Mouse (Mus musculus): ENCODE measurements at regions not wholly inside any gene's neighbourhood (a gene's known extent, or its start where the extent isn't known, plus 50 kb on each side); places are given as distances from the start of the nearest gene placed in this dataset.

- Histone ChIP-seq H3K4me1 (replicated peaks; ENCODE audit: control insufficient read depth, insufficient read depth, low read length) (no peaks in the 10 kb centered on the region), H3K27ac (ENCODE audit: low read depth, low read length) (no peak overlapping the region), H3K4me2 (ENCODE audit: low read depth, low read length, severe bottlenecking) (no peak overlapping the region), H3K4me3 (ENCODE audit: low read depth, low read length) (no peak overlapping the region), H3K36me3 (ENCODE audit: control insufficient read depth, insufficient read depth, low read length) (no peaks in the 10 kb centered on the region), H3K27me3 (ENCODE audit: control insufficient read depth, insufficient read depth, low read length) (no peaks in the 10 kb centered on the region), H3K9ac (ENCODE audit: low read length) (no peak overlapping the region), H3K9me3 (ENCODE audit: control insufficient read depth, low read length) (no peaks in the 10 kb centered on the region)
- WGBS, result 86% methylated on average over 10 of the region's 10 CpGs
- DNase-seq (ENCODE audit: low spot score) (no peak), ATAC-seq (replicated peaks; ENCODE audit: low FRiP score) (no peak)
Measured at GRCm38 (mm10) chr14:46536002-46536762, 145.7 kb upstream of the Bmp4 start.

- Histone ChIP-seq H3K9me3 (ENCODE audit: control insufficient read depth, low read length) (no peaks in the 10 kb centered on the region), H3K27ac (ENCODE audit: low read depth, low read length) (no peak overlapping the region), H3K36me3 (ENCODE audit: control insufficient read depth, insufficient read depth, low read length) (no peaks in the 10 kb centered on the region), H3K4me2 (ENCODE audit: low read depth, low read length, severe bottlenecking) (no peak overlapping the region), H3K4me1 (replicated peaks; ENCODE audit: control insufficient read depth, insufficient read depth, low read length) (no peaks in the 10 kb centered on the region), H3K4me3 (ENCODE audit: low read depth, low read length) (no peak overlapping the region), H3K9ac (ENCODE audit: low read length) (no peak overlapping the region), H3K27me3 (ENCODE audit: control insufficient read depth, insufficient read depth, low read length) (no peaks in the 10 kb centered on the region)
- 77% methylated on average over 1 of the region's 1 CpGs for WGBS
- DNase-seq (ENCODE audit: low spot score) (no peak), ATAC-seq (replicated peaks; ENCODE audit: low FRiP score) (no peak)
Measured at GRCm38 (mm10) chr14:46532697-46533096, 142.2 kb upstream of the Bmp4 start.

- no peak overlapping the region for H3K4me2 ChIP-seq (ENCODE audit: low read depth, low read length, severe bottlenecking)
- no peak overlapping the region for H3K27ac ChIP-seq (ENCODE audit: low read depth, low read length)
- H3K27me3 ChIP-seq (ENCODE audit: control insufficient read depth, insufficient read depth, low read length), result no peaks in the 10 kb centered on the region
- DNase-seq (ENCODE audit: low spot score) (no peak), ATAC-seq (replicated peaks; ENCODE audit: low FRiP score) (no peak)
- H3K9ac ChIP-seq (ENCODE audit: low read length), result no peak overlapping the region
- H3K4me1 ChIP-seq (replicated peaks; ENCODE audit: control insufficient read depth, insufficient read depth, low read length), result no peaks in the 10 kb centered on the region
- no peaks in the 10 kb centered on the region for H3K9me3 ChIP-seq (ENCODE audit: control insufficient read depth, low read length)
- no peak overlapping the region for H3K4me3 ChIP-seq (ENCODE audit: low read depth, low read length)
- H3K36me3 ChIP-seq (ENCODE audit: control insufficient read depth, insufficient read depth, low read length), result no peaks in the 10 kb centered on the region
- 89% methylated on average over 6 of the region's 6 CpGs for whole genome bisulfite sequencing
Measured at GRCm38 (mm10) chr14:46530452-46530851, 140.0 kb upstream of the Bmp4 start.

- DNase-seq (ENCODE audit: low spot score) (no peak), ATAC-seq (replicated peaks; ENCODE audit: low FRiP score) (no peak)
- Histone ChIP-seq H3K4me3 (ENCODE audit: low read depth, low read length) (no peak overlapping the region), H3K9me3 (ENCODE audit: control insufficient read depth, low read length) (no peaks in the 10 kb centered on the region), H3K4me2 (ENCODE audit: low read depth, low read length, severe bottlenecking) (no peak overlapping the region), H3K27me3 (ENCODE audit: control insufficient read depth, insufficient read depth, low read length) (no peaks in the 10 kb centered on the region), H3K9ac (ENCODE audit: low read length) (no peak overlapping the region), H3K36me3 (ENCODE audit: control insufficient read depth, insufficient read depth, low read length) (no peaks in the 10 kb centered on the region), H3K27ac (ENCODE audit: low read depth, low read length) (no peak overlapping the region), H3K4me1 (replicated peaks; ENCODE audit: control insufficient read depth, insufficient read depth, low read length) (no peaks in the 10 kb centered on the region)
- 92% methylated on average over 5 of the region's 5 CpGs for WGBS
Measured at GRCm38 (mm10) chr14:46529086-46529715, 138.7 kb upstream of the Bmp4 start.

GRCm38 (mm10) chr14:46517258-46517657 is 126.8 kb upstream of the Bmp4 start:
- H3K9ac ChIP-seq (ENCODE audit: low read length), result no peak overlapping the region
- WGBS, result 58% methylated on average over 4 of the region's 4 CpGs
- H3K4me1 ChIP-seq (replicated peaks; ENCODE audit: control insufficient read depth, insufficient read depth, low read length), result no peaks in the 10 kb centered on the region
- H3K4me2 ChIP-seq (ENCODE audit: low read depth, low read length, severe bottlenecking), result no peak overlapping the region
- H3K36me3 ChIP-seq (ENCODE audit: control insufficient read depth, insufficient read depth, low read length), result no peaks in the 10 kb centered on the region
- DNase-seq (ENCODE audit: low spot score), result no peak
- H3K4me3 ChIP-seq (ENCODE audit: low read depth, low read length), result no peak overlapping the region
- no peak for ATAC-seq (replicated peaks; ENCODE audit: low FRiP score)
- H3K27me3 ChIP-seq (ENCODE audit: control insufficient read depth, insufficient read depth, low read length), result no peaks in the 10 kb centered on the region
- no peak overlapping the region for H3K27ac ChIP-seq (ENCODE audit: low read depth, low read length)
- no peaks in the 10 kb centered on the region for H3K9me3 ChIP-seq (ENCODE audit: control insufficient read depth, low read length)

GRCm38 (mm10) chr14:46516285-46516684 is 125.8 kb upstream of the Bmp4 start:
- Histone ChIP-seq H3K4me3 (ENCODE audit: low read depth, low read length) (no peak overlapping the region), H3K9ac (ENCODE audit: low read length) (no peak overlapping the region), H3K36me3 (ENCODE audit: control insufficient read depth, insufficient read depth, low read length) (no peaks in the 10 kb centered on the region), H3K27ac (ENCODE audit: low read depth, low read length) (no peak overlapping the region), H3K4me2 (ENCODE audit: low read depth, low read length, severe bottlenecking) (no peak overlapping the region), H3K27me3 (ENCODE audit: control insufficient read depth, insufficient read depth, low read length) (no peaks in the 10 kb centered on the region), H3K9me3 (ENCODE audit: control insufficient read depth, low read length) (no peaks in the 10 kb centered on the region), H3K4me1 (replicated peaks; ENCODE audit: control insufficient read depth, insufficient read depth, low read length) (no peaks in the 10 kb centered on the region)
- ATAC-seq (replicated peaks; ENCODE audit: low FRiP score), result no peak
- WGBS, result 92% methylated on average over 3 of the region's 3 CpGs
- DNase-seq (ENCODE audit: low spot score), result no peak

- no peak overlapping the region for H3K4me3 ChIP-seq (ENCODE audit: low read depth, low read length)
- DNase-seq (ENCODE audit: low spot score) (no peak), ATAC-seq (replicated peaks; ENCODE audit: low FRiP score) (no peak)
- no peaks in the 10 kb centered on the region for H3K27me3 ChIP-seq (ENCODE audit: control insufficient read depth, insufficient read depth, low read length)
- no peak overlapping the region for H3K4me2 ChIP-seq (ENCODE audit: low read depth, low read length, severe bottlenecking)
- no peaks in the 10 kb centered on the region for H3K4me1 ChIP-seq (replicated peaks; ENCODE audit: control insufficient read depth, insufficient read depth, low read length)
- H3K9me3 ChIP-seq (ENCODE audit: control insufficient read depth, low read length), result no peaks in the 10 kb centered on the region
- H3K9ac ChIP-seq (ENCODE audit: low read length), result no peak overlapping the region
- no peak overlapping the region for H3K27ac ChIP-seq (ENCODE audit: low read depth, low read length)
- WGBS, result 85% methylated on average over 4 of the region's 4 CpGs
- no peaks in the 10 kb centered on the region for H3K36me3 ChIP-seq (ENCODE audit: control insufficient read depth, insufficient read depth, low read length)
Measured at GRCm38 (mm10) chr14:46514262-46514932, 123.9 kb upstream of the Bmp4 start.

GRCm38 (mm10) chr14:46512118-46512517 is 121.6 kb upstream of the Bmp4 start:
- no peaks in the 10 kb centered on the region for H3K27me3 ChIP-seq (ENCODE audit: control insufficient read depth, insufficient read depth, low read length)
- H3K36me3 ChIP-seq (ENCODE audit: control insufficient read depth, insufficient read depth, low read length), result no peaks in the 10 kb centered on the region
- DNase-seq (ENCODE audit: low spot score), result no peak
- no peak overlapping the region for H3K9ac ChIP-seq (ENCODE audit: low read length)
- WGBS, result 89% methylated on average over 1 of the region's 1 CpGs
- H3K27ac ChIP-seq (ENCODE audit: low read depth, low read length), result no peak overlapping the region
- H3K9me3 ChIP-seq (ENCODE audit: control insufficient read depth, low read length), result no peaks in the 10 kb centered on the region
- no peak for ATAC-seq (replicated peaks; ENCODE audit: low FRiP score)
- H3K4me2 ChIP-seq (ENCODE audit: low read depth, low read length, severe bottlenecking), result no peak overlapping the region
- no peaks in the 10 kb centered on the region for H3K4me1 ChIP-seq (replicated peaks; ENCODE audit: control insufficient read depth, insufficient read depth, low read length)
- no peak overlapping the region for H3K4me3 ChIP-seq (ENCODE audit: low read depth, low read length)

All from forebrain, embryonic 11.5 days (tissue).